Mouse (Mus musculus) ovary, postnatal 10 days (tissue): ENCODE data around the gene Tmem256.

Source experiments
- DNase-seq: peaks from one replicate; pipeline ENCODE4 v3.0.0; 2022; ENCODE audit warnings: low spot score

Tmem256 gene

GRCm38 (mm10) chr11:69837952-69838713, at the start of gene Tmem256:
Tmem256 (plus strand) TSS chr11:69838514.
- peak; percentile 86 for DNase-seq

DNA sequence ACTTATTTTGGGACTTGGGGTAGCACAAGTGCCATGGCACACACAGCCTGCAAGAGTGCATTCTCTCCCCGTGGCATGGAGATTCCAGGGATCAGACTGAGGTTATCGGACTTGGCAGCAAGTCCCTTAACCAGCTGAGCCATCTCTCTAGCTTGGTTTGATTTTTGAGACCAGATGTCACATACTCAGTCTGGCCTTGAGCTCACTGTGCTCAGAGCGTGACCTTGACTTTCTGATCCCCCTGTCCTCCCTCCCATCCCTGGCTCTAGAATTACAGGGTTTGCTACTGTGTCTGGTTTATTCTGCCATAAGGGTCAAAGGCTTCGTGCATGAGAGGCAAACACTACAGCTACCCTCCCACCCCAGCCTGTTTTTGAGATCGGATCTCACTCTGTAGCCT, 48.9 kb upstream of the Tmem256 start:
- DNase-seq, result no peak

GRCm38 (mm10) chr11:69791420-69791819, 46.9 kb upstream of the Tmem256 start:
- no peak for DNase-seq

DNA sequence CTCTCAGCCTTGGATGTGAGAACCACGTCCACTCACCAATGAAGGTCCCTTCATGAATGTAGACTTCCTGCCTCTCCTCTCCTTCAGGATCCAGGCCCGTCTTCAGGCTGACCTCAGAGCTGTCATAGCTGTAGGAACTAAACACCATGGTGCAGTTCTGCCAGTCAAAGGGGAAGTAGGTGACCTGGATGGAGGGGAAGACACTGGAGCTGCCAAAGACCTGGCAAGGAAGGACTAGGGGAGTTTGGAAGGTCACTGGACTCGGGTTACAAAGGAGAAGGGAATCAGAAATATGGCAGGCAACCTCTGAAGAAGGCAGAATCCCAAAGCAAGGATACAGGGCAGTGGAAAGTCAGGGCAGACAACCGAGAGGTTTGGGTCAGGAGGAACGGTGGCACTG, 44.9 kb upstream of the Tmem256 start:
- DNase-seq, result no peak

- no peak for DNase-seq
Observed at GRCm38 (mm10) chr11:69795168-69795982, 42.9 kb upstream of the Tmem256 start, which contains the start of gene Chrnb1. Chrnb1 (minus strand) TSS chr11:69795943.

DNA sequence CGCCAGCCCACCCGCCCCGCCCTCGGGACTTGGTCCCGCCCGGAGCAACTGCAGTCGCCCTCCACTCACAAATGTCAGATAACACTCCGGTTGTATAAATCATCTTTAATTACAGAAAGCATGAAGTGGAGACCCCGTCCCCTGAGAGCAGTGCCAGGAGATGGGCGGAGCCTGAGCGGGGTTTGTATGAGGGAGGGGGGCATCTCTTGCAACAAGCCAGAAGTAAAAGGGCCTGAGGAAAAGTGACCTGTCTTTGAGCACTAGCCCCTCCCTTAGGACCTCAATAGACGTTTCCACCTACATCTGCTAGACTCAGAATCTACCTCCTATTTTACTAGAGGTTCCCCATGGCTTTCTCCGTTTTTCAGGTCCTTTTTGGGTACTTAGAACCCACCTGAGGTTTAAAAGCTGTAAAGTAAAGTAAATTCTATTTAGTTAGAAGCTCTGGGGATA, 42.3 kb upstream of the Tmem256 start:
- DNase-seq, result no peak

GRCm38 (mm10) chr11:69797924-69798323, 40.4 kb upstream of the Tmem256 start:
- DNase-seq, result no peak

DNA sequence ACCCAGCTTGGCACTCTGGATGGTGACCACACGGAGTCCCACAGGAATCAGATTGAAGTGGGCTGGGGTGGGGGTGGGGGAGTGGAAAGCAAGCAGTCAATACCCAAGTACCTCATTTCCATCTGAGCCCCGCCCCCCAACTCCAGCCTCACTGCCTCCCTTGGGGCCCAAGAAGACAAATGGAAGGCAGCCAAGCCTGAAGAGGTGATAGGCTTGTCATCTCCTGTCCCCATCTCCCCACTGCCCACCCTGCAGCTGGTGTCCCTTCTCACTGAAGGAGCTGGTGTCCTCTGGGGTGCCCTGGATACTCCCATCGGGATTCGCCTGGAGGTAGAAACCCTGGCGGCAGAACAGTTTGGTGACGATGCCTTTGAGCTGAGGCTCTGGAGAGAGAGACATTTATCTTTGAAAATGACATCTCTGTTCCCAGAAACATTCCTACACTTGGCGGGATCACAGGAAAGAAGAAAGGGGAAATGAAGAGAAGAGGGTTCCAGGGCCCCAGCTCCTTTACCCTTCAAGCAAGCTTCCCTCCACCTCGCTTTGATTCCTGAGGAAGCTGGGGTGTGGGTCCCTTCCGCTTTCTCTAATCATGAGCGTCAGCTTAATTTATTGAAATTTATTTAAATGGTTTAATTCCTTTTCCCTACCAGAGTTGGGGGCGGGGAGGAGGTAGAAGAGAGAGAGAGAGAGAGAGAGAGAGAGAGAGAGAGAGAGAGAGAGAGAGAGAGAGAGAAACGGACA, 38.7 kb upstream of the Tmem256 start:
- DNase-seq, result no peak

GRCm38 (mm10) chr11:69800138-69800391, 38.2 kb upstream of the Tmem256 start:
- no peak for DNase-seq

DNA sequence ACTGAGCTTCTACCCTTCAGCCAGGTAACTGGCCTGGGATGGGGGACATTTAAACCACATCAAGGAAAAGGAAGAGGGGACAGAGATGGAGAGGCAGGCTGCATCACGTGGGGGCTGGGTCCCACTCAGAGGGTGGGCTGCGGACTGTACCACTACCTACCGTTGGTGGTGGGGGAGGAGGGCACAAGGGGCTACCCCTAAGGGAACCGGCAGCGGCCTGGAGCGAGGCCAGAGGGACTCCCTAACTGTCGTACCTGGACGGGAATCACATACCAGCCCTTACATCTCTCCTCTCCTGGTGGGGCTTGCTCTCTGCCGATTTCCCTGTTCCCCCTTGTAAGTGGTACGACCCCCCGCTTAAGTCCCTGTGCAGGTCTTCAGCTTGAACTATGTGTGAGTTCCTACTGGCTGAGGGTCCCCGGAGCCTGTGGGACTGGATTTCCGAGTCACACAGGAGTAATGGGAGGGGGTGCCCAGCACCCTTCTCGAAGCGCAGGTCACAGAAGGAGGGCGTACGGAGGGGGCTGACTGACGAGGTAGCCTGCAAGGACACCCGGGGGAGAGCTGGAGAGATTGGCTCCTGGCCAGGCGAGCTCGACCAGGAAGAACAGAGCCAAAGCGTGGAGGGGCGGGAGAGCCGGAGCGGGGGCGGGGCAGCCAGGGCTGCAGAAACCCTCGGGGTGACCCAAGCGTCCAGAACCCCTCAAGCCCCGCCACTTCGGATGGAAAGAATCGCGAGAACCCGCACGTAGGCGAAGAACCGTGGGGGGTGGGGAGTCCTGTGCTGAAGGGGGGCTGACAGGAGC, 37.7 kb upstream of the Tmem256 start:
- DNase-seq, result peak; percentile 55

GRCm38 (mm10) chr11:69801379-69801977, 36.8 kb upstream of the Tmem256 start, which contains the start of gene Fgf11:
Fgf11 (minus strand) TSS chr11:69801857.
- DNase-seq, result no peak

DNA sequence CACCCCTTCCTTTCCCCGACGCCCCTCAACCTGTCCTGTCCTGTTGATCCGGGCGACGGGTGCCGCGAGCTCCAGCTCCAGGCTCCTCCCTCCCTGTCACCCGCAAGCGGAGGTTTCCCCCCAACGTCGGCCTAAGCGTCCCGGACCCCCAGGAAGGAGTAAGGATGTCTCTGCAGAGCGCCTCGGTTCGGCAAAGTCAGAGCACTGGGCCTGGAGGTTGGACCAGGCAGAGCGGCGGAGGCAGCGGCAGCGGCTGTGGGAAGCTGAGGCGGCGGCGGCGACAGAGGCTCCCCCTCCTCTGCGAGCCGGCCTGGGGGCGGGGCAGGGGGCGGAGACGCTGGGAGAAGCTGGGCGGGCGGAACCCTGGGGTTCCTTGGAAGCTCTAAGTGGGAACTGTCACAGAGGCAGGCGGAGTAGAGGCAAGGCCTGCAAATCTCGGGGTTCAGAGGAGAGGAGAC, 35.6 kb upstream of the Tmem256 start:
- peak; percentile 68 for DNase-seq

- DNase-seq, result no peak
Observed at GRCm38 (mm10) chr11:69803328-69803727, 35.0 kb upstream of the Tmem256 start.

- DNase-seq, result peak; percentile 33
Observed at GRCm38 (mm10) chr11:69803786-69804651, 34.3 kb upstream of the Tmem256 start.

DNA sequence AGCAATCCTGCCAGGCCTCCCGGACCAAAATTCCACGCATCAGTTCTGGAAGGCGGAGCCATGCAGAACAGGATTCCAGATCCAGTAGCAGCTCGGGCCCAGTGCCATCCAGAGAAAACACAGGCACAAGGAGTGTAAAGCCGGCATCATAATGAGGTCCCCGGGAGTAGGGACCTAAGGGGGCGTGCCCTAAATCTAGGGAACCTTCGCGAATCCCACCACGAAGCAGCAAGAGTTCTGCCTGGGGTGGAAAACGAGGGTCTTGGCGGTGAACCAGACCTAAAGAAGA, 33.7 kb upstream of the Tmem256 start:
- DNase-seq, result no peak

- no peak for DNase-seq
Observed at GRCm38 (mm10) chr11:69804972-69805909, 33.1 kb upstream of the Tmem256 start, which contains the start of gene Tmem102. Tmem102 (minus strand) TSS chr11:69805624.

DNA sequence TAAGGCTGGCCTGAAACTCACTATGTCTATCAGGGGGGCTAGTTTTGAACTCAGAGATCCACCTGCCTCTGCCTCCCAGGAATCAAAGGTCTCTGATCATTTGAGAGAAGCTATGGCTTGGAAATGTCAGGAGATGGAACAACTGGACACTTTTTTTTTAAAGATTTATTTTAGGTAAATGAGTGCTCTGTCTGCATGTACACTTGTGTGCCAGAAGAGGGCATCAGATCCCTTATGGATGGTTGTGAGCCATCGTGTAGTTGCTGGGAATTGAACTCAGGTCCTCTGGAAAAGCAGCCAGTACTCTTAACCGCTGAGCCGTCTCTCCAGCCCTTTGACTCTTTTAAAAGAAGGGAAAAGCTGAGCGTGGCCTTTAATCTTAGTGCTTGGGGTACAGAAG, 31.9 kb upstream of the Tmem256 start:
- DNase-seq, result no peak

DNA sequence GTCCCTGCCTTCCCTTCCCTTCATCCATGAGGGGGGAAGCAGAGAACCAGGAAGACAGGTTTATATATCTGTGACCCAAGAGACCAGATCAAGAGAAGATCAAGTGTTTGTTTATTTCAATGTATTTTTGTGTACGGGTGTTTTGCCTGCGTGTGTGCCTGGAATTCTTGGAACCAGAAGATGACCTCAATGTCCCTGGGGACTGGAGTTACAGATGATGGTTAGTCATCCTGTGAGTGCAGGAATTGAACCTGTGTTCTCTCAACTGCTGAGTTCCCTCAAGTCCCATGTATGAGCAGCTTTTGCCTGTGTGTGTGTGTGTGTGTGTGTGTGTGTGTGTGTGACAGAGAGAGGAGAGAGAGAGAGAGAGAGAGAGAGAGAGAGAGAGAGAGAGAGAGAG, 30.7 kb upstream of the Tmem256 start:
- DNase-seq, result no peak

- no peak for DNase-seq
Observed at GRCm38 (mm10) chr11:69810280-69810679, 28.0 kb upstream of the Tmem256 start.
